Mouse (Mus musculus) midbrain, embryonic 16.5 days (tissue): ENCODE data around the gene Prickle4. TPM values are rescaled to one million over a fixed set of nuclear protein-coding genes. Genes with fewer than 3 reads are reported as not detected.

Experiments
- ATAC-seq: fragments of 200-750 bp; cut with Nextera tagmentation; 2 replicates; pipeline ENCODE4 v1.8.0; 2017; ENCODE audit warnings: moderate TSS enrichment
- H3K27ac ChIP-seq: fragments of 300-500 bp; sonication (generic); 2 replicates; pipeline ENCODE4 v1.5.1; 2014; ENCODE audit warnings: mild to moderate bottlenecking, low read length, mixed read lengths
- H3K27me3 ChIP-seq: fragments of 300-500 bp; sonication (generic); 2 replicates; pipeline ENCODE4 v1.6.1; 2014; ENCODE audit warnings: low read depth, low read length, mixed read lengths; ENCODE audit not compliant: control insufficient read depth, insufficient read depth
- H3K36me3 ChIP-seq: fragments of 300-500 bp; sonication (generic); 2 replicates; pipeline ENCODE4 v1.6.1; 2014; ENCODE audit warnings: mild to moderate bottlenecking, low read length, moderate library complexity, mixed read lengths; ENCODE audit not compliant: control insufficient read depth, insufficient read depth
- H3K4me1 ChIP-seq: fragments of 300-500 bp; sonication (generic); 2 replicates; pipeline ENCODE4 v1.6.1; 2014; ENCODE audit warnings: mild to moderate bottlenecking, low read length, mixed read lengths; ENCODE audit not compliant: control insufficient read depth, insufficient read depth
- H3K4me2 ChIP-seq: fragments of 300-500 bp; sonication (generic); 2 replicates; pipeline ENCODE4 v1.6.1; 2014; ENCODE audit warnings: mild to moderate bottlenecking, low read length, mixed read lengths
- H3K4me3 ChIP-seq: fragments of 300-500 bp; sonication (generic); 2 replicates; pipeline ENCODE4 v1.5.1; 2014; ENCODE audit warnings: low read depth, mild to moderate bottlenecking, low read length, moderate library complexity, mixed read lengths
- H3K9ac ChIP-seq: fragments of 300-500 bp; sonication (generic); 2 replicates; pipeline ENCODE4 v1.6.1; 2014; ENCODE audit warnings: low read depth, low read length, mixed read lengths
- H3K9me3 ChIP-seq: fragments of 300-500 bp; sonication (generic); replicated peaks from 2 replicates; pipeline ENCODE4 v1.6.1; 2014; ENCODE audit warnings: mild to moderate bottlenecking, low read length, mixed read lengths; ENCODE audit not compliant: control insufficient read depth, poor library complexity, severe bottlenecking
- WGBS: fragments of 180-500 bp; shearing (Covaris S2); extraction: QIAGEN DNeasy Blood & Tissue Kit; methylation state at CpG from one replicate; pipeline ENCODE4 v1.1.7; 2014; 5-methylcytosine and 5-hydroxymethylcytosine counted together
- polyA plus RNA-seq: library from polyadenylated mRNA; unstranded; fragments of >200 nt; fragmentation: Nextera tagmentation; extraction: Ambion mirVana; gene quantifications from 2 replicates; pipeline ENCODE4 v1.2.1, GENCODE M21; 2015

The Prickle4 gene
- polyA plus RNA-seq, result 0.77 and 2.4 TPM in 2 replicates

GRCm38 (mm10) chr17:47694503-47695336, at the start of gene Prickle4:
Gene Prickle4 (minus strand): TSS chr17:47694736.
- Histone ChIP-seq H3K9ac (peak within 1 kb of the TSS; percentile 88), H3K4me3 (peak within 1 kb of the TSS; percentile 78), H3K9me3 (no peaks in the 10 kb centered on the region), H3K27ac (peak within 1 kb of the TSS; percentile 82), H3K36me3 (peaks cover 3% of the 10 kb centered on the region; the same call in 1 of the 2 replicates), H3K4me2 (peak within 1 kb of the TSS; percentile 59), H3K27me3 (no peaks in the 10 kb centered on the region), H3K4me1 (peaks cover 16% of the 10 kb centered on the region)
- ATAC-seq, result peak; percentile 95
- 1% methylated on average over 75 of the region's 82 CpGs for WGBS

- H3K9ac ChIP-seq, result no peak overlapping the region
- H3K27ac ChIP-seq, result no peak overlapping the region
- H3K36me3 ChIP-seq, result no peaks in the 10 kb centered on the region
- 94% methylated on average over 14 of the region's 14 CpGs for WGBS
- H3K27me3 ChIP-seq, result peaks cover 3% of the 10 kb centered on the region; the same call in 1 of the 2 replicates
- H3K4me3 ChIP-seq, result no peak overlapping the region
- H3K4me1 ChIP-seq, result no peaks in the 10 kb centered on the region
- no peaks in the 10 kb centered on the region for H3K9me3 ChIP-seq
- no peak overlapping the region for H3K4me2 ChIP-seq
- no peak for ATAC-seq
Observed at GRCm38 (mm10) chr17:47744086-47744485, 49.5 kb upstream of the Prickle4 start.

GRCm38 (mm10) chr17:47742991-47743734, 48.6 kb upstream of the Prickle4 start:
- 56% methylated on average over 16 of the region's 16 CpGs for WGBS
- H3K9ac ChIP-seq, result no peak overlapping the region
- H3K4me3 ChIP-seq, result no peak overlapping the region
- no peak overlapping the region for H3K27ac ChIP-seq
- ATAC-seq, result no peak
- peaks cover 5% of the 10 kb centered on the region for H3K4me1 ChIP-seq
- H3K4me2 ChIP-seq, result no peak overlapping the region
- peaks cover 7% of the 10 kb centered on the region; the same call in 1 of the 2 replicates for H3K27me3 ChIP-seq
- H3K36me3 ChIP-seq, result no peaks in the 10 kb centered on the region
- H3K9me3 ChIP-seq, result no peaks in the 10 kb centered on the region

GRCm38 (mm10) chr17:47740186-47740585, 45.6 kb upstream of the Prickle4 start:
- H3K9ac ChIP-seq, result no peak overlapping the region
- H3K9me3 ChIP-seq, result no peaks in the 10 kb centered on the region
- peaks cover 17% of the 10 kb centered on the region for H3K27me3 ChIP-seq
- H3K4me3 ChIP-seq, result no peak overlapping the region
- H3K4me2 ChIP-seq, result no peak overlapping the region
- peaks cover 15% of the 10 kb centered on the region for H3K4me1 ChIP-seq
- 53% methylated on average over 2 of the region's 2 CpGs for WGBS
- H3K36me3 ChIP-seq, result no peaks in the 10 kb centered on the region
- H3K27ac ChIP-seq, result no peak overlapping the region
- ATAC-seq, result no peak

GRCm38 (mm10) chr17:47738879-47739798, 44.6 kb upstream of the Prickle4 start:
- WGBS, result 7% methylated on average over 20 of the region's 20 CpGs
- no peaks in the 10 kb centered on the region for H3K9me3 ChIP-seq
- H3K4me3 ChIP-seq, result no peak overlapping the region
- no peaks in the 10 kb centered on the region for H3K36me3 ChIP-seq
- H3K4me1 ChIP-seq, result peaks cover 15% of the 10 kb centered on the region
- peak overlapping the region; percentile 60; the same call in 1 of the 2 replicates for H3K9ac ChIP-seq
- H3K27ac ChIP-seq, result no peak overlapping the region
- no peak for ATAC-seq
- H3K4me2 ChIP-seq, result peak overlapping the region; percentile 94
- peaks cover 17% of the 10 kb centered on the region for H3K27me3 ChIP-seq

- peaks cover 15% of the 10 kb centered on the region for H3K4me1 ChIP-seq
- ATAC-seq, result peak; percentile 30
- H3K27ac ChIP-seq, result no peak overlapping the region
- H3K4me2 ChIP-seq, result peak overlapping the region; percentile 94
- WGBS, result under 1% methylated on average over 40 of the region's 61 CpGs
- H3K27me3 ChIP-seq, result peaks cover 17% of the 10 kb centered on the region
- H3K9ac ChIP-seq, result peak overlapping the region; percentile 60
- H3K9me3 ChIP-seq, result no peaks in the 10 kb centered on the region
- peak overlapping the region; percentile 65 for H3K4me3 ChIP-seq
- no peaks in the 10 kb centered on the region for H3K36me3 ChIP-seq
Observed at GRCm38 (mm10) chr17:47738066-47738878, 43.7 kb upstream of the Prickle4 start.

GRCm38 (mm10) chr17:47737271-47738065, 42.9 kb upstream of the Prickle4 start:
- Histone ChIP-seq H3K9me3 (no peaks in the 10 kb centered on the region), H3K27ac (no peak overlapping the region), H3K9ac (peak overlapping the region; percentile 68), H3K4me3 (peak overlapping the region; percentile 65), H3K4me1 (peaks cover 15% of the 10 kb centered on the region), H3K4me2 (peak overlapping the region; percentile 94), H3K36me3 (no peaks in the 10 kb centered on the region), H3K27me3 (peaks cover 17% of the 10 kb centered on the region)
- under 1% methylated on average over 35 of the region's 60 CpGs for WGBS
- ATAC-seq, result peak; percentile 78
